Mouse (Mus musculus) right cerebral cortex, postnatal 14 days (tissue): ENCODE data around the gene Nup155.

Experiments
- DNase-seq: peaks from one replicate; pipeline ENCODE4 v3.0.0; 2022

The Nup155 gene

DNA sequence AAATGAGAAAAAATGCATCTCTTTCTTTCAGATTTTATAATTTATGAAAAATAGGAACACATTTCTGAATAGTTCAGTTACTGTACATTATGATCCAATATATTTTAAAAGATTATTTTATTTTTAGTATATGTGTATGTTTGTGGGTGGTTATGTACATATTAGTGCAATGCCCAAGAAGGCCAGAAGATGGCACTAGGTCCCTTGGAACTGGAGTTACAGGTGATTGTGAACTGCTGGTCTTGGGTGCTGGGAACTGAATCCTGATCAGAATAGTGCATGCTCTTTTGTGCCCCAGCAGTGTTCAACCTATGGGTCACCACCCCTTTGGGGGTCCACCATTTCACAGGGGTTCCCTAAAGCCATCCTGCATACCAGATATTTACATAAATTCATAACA is 91.2 kb downstream of the Nup155 start:
- DNase-seq, result no peak

DNA sequence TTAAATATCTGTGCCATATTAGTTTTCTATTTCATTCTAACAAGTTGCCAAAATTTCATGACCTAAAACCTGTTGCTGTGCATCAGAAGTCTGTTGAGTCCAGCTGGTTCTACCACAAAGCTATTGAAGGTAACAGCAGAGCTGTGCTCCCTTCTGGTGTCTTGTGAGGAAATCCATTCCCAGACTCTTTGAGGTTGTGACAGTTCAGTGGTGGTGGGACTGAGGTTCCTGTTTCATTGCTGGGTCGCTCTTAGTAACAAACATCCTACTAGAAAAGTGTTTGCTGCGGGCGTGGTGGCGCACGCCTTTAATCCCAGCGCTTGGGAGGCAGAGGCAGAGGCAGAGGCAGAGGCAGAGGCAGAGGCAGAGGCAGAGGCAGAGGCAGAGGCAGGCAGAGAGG is 99.3 kb downstream of the Nup155 start:
- DNase-seq, result no peak
